Mouse (Mus musculus) embryonic facial prominence, embryonic 15.5 days (tissue): Measurements from ENCODE around the gene Trim8. TPM values are rescaled to one million over a fixed set of nuclear protein-coding genes. Genes with fewer than 3 reads are reported as not detected.

Experiments used
- ATAC-seq: fragments of 200-750 bp; cut with Nextera tagmentation; 2 replicates; pipeline ENCODE4 v1.8.0; 2017; ENCODE audit warnings: low read depth, moderate TSS enrichment; ENCODE audit not compliant: insufficient number of reproducible peaks, low FRiP score, low TSS enrichment
- H3K27ac ChIP-seq: fragments of 300-500 bp; sonication (generic); replicated peaks from 2 replicates; pipeline ENCODE4 v1.5.1; 2015; ENCODE audit warnings: mild to moderate bottlenecking, inconsistent platforms
- H3K27me3 ChIP-seq: fragments of 300-500 bp; sonication (generic); 2 replicates; pipeline ENCODE4 v1.6.1; 2015; ENCODE audit warnings: inconsistent platforms
- H3K36me3 ChIP-seq: fragments of 300-500 bp; sonication (generic); 2 replicates; pipeline ENCODE4 v1.6.1; 2015; ENCODE audit warnings: mild to moderate bottlenecking, inconsistent platforms
- H3K4me1 ChIP-seq: fragments of 300-500 bp; sonication (generic); 2 replicates; pipeline ENCODE4 v1.6.1; 2015; ENCODE audit warnings: inconsistent platforms
- H3K4me2 ChIP-seq: fragments of 300-500 bp; sonication (generic); replicated peaks from 2 replicates; pipeline ENCODE4 v1.6.1; 2015; ENCODE audit warnings: mild to moderate bottlenecking, inconsistent platforms
- H3K4me3 ChIP-seq: fragments of 300-500 bp; sonication (generic); replicated peaks from 2 replicates; pipeline ENCODE4 v1.5.1; 2015; ENCODE audit warnings: mild to moderate bottlenecking, inconsistent platforms
- H3K9ac ChIP-seq: fragments of 300-500 bp; sonication (generic); 2 replicates; pipeline ENCODE4 v1.6.1; 2015; ENCODE audit warnings: inconsistent platforms
- H3K9me3 ChIP-seq: fragments of 300-500 bp; sonication (generic); replicated peaks from 2 replicates; pipeline ENCODE4 v1.6.1; 2016; ENCODE audit warnings: inconsistent platforms
- WGBS: fragments of 180-500 bp; shearing (Covaris S2); methylation state at CpG from one replicate; pipeline ENCODE4 v1.1.7; 2015; 5-methylcytosine and 5-hydroxymethylcytosine counted together
- polyA plus RNA-seq: library from polyadenylated mRNA; unstranded; fragments of >200 nt; fragmentation: Nextera tagmentation; extraction: Ambion mirVana; gene quantifications from 2 replicates; pipeline ENCODE4 v1.2.1, GENCODE M21; 2015

The Trim8 gene
- polyA plus RNA-seq, 1 experiment from 2014 or later: 21.7 TPM

DNA sequence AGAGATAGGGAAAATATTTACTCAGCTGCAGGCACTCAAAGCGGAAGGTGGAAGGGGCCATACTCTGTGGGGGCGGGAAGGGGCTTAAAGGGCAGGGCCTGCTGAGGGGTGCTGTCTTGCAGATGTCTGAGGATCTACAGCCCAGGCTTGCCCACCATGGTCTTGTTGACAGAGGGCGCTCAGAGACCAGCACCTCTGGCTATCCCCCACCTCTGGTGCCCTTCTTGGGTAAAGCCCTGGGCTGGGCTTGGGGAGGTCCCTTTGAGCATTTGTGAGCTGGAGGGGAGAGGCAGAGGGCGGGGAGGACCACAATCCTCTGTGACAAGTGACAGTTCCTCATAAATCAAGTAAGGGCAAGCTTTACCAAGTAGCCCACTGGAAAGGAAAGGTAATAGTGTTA, 31.6 kb downstream of the Trim8 start:
- no peak overlapping the region for H3K4me2 ChIP-seq
- H3K27ac ChIP-seq: peak overlapping the region; percentile 61
- H3K27me3 ChIP-seq: no peaks in the 10 kb centered on the region
- H3K9ac ChIP-seq: no peak overlapping the region
- H3K4me1 ChIP-seq: peaks cover 59% of the 10 kb centered on the region
- 48% methylated on average over 4 of the region's 4 CpGs for WGBS
- no peak for ATAC-seq
- H3K9me3 ChIP-seq: no peaks in the 10 kb centered on the region
- H3K36me3 ChIP-seq: peaks cover 5% of the 10 kb centered on the region; the same call in 1 of the 2 replicates
- no peak overlapping the region for H3K4me3 ChIP-seq

DNA sequence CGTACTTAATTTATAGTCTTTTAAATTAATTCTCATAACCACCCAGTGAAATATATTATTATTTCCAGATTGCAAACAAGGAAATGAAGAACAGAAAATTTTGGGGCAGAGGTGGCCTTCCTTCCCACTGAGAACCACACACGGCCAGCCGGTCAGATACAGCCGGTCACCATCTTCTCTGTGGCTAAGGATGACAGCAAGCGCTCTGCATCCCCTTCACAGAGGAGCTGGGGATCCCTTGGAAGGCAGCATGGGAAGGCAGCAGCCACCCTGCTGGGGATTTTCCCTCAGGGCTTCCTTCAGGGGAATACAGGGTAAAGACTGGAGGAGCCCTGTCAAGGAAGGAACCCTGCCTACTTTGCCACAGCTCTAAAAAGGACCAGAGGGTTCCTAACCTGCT, 32.0 kb downstream of the Trim8 start:
- Histone ChIP-seq H3K9me3 (no peaks in the 10 kb centered on the region), H3K4me1 (peaks cover 54% of the 10 kb centered on the region), H3K36me3 (peaks cover 5% of the 10 kb centered on the region; the same call in 1 of the 2 replicates), H3K9ac (no peak overlapping the region), H3K27ac (peak overlapping the region; percentile 61; the same call in 1 of the 2 replicates), H3K4me2 (no peak overlapping the region), H3K4me3 (no peak overlapping the region), H3K27me3 (no peaks in the 10 kb centered on the region)
- WGBS: 68% methylated on average over 5 of the region's 5 CpGs
- ATAC-seq: no peak

DNA sequence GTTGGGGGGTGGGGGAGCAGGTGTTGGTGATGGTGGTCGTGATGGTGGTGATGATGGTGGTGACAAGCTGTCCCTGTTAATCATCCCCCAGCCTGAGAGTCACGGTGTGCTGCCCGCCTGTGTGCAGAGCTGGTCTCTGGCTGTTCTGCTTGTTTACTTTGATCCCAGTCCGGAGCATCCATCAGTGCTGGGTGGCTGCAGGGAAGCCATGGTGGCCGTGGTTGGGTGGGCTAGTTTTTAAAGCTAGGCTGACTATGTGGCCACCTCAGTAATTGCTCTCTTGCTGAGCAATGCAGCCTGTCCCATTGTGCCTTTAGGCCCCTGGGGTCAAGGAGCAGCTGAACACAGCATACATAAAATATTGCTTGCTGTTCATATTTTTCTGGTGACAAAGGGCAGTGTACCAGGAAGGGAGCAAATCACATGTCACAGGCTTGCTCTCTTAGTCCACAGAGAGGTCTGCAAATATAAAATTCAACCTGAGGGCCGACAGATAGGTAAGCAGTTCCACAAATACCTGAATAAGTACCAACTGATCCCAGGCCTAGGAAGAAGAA, 33.1 kb downstream of the Trim8 start:
- Histone ChIP-seq H3K36me3 (peaks cover 5% of the 10 kb centered on the region; the same call in 1 of the 2 replicates), H3K4me2 (no peak overlapping the region), H3K4me1 (peaks cover 43% of the 10 kb centered on the region), H3K27me3 (no peaks in the 10 kb centered on the region), H3K9ac (no peak overlapping the region), H3K27ac (no peak overlapping the region), H3K9me3 (no peaks in the 10 kb centered on the region), H3K4me3 (no peak overlapping the region)
- 71% methylated on average over 6 of the region's 6 CpGs for WGBS
- no peak for ATAC-seq

DNA sequence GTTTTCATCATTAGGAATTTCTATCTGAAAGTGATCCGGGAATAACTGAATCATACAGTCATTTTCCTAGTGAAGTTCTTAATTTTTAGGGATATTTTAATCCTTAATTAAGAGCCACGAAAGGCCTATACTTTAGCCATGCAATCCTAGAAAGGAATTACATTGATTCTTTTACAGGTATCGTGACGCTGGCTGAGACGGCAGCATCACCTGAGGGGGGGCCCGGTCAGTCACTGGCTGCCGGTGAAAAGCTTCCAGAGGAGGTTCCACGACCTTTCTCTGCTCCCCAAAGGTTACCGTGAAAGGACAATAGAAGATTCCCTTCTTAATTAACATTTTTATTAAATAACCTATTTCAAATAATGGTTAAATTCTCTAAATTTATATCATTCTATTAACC, 35.9 kb downstream of the Trim8 start:
- no peak overlapping the region for H3K4me2 ChIP-seq
- no peak overlapping the region for H3K27ac ChIP-seq
- H3K4me1 ChIP-seq: peaks cover 16% of the 10 kb centered on the region
- no peak overlapping the region for H3K9ac ChIP-seq
- WGBS: 90% methylated on average over 9 of the region's 9 CpGs
- H3K9me3 ChIP-seq: no peaks in the 10 kb centered on the region
- no peaks in the 10 kb centered on the region for H3K27me3 ChIP-seq
- peaks cover 27% of the 10 kb centered on the region for H3K36me3 ChIP-seq
- ATAC-seq: no peak
- H3K4me3 ChIP-seq: no peak overlapping the region

DNA sequence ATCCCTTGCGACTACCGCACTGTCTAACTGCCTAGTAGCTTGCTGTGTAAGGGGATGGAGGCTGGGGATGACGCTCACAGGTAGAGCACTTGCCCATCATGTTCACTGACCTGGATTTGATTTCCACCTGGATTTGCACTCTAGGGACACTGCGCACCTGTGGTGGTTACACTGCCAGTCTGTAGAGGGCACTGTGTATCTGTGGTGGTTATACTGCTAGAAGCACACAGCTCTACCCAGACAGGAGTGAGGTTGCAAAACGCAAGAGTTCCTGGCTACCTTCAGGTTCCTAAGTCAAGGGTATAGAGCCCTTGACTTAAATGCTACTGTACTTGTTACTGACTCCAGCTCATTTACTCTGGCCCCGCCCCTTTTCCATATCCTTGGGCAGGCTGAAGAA, 36.7 kb downstream of the Trim8 start:
- no peak overlapping the region for H3K27ac ChIP-seq
- no peak overlapping the region for H3K9ac ChIP-seq
- 84% methylated on average over 6 of the region's 6 CpGs for WGBS
- no peak for ATAC-seq
- H3K27me3 ChIP-seq: no peaks in the 10 kb centered on the region
- peaks cover 36% of the 10 kb centered on the region for H3K36me3 ChIP-seq
- peaks cover 7% of the 10 kb centered on the region for H3K4me1 ChIP-seq
- H3K4me3 ChIP-seq: no peak overlapping the region
- H3K4me2 ChIP-seq: no peak overlapping the region
- H3K9me3 ChIP-seq: no peaks in the 10 kb centered on the region

DNA sequence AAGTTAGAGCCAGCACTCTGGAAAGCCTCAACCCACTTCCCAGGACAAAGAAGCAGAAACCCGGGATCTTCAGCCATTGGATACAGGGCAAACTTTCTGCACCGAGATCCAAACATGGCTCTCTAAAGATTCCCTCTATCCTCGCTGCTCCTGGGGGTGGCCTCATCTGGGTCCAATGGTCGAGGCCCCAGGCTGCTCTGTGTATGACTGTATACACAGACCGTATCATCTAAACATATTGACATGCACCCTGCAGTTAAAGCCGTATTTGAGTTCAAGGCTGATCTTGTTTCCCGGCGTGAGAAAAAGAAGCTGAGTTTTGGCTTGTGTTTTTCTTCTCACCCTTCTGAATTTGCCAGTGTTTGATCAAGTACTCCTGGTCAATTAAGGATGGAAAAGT, 41.2 kb downstream of the Trim8 start:
- H3K4me2 ChIP-seq: no peak overlapping the region
- no peak overlapping the region for H3K27ac ChIP-seq
- peaks cover 43% of the 10 kb centered on the region for H3K36me3 ChIP-seq
- no peaks in the 10 kb centered on the region for H3K9me3 ChIP-seq
- no peaks in the 10 kb centered on the region for H3K4me1 ChIP-seq
- no peak overlapping the region for H3K4me3 ChIP-seq
- 83% methylated on average over 8 of the region's 8 CpGs for WGBS
- H3K9ac ChIP-seq: no peak overlapping the region
- H3K27me3 ChIP-seq: no peaks in the 10 kb centered on the region
- ATAC-seq: no peak

DNA sequence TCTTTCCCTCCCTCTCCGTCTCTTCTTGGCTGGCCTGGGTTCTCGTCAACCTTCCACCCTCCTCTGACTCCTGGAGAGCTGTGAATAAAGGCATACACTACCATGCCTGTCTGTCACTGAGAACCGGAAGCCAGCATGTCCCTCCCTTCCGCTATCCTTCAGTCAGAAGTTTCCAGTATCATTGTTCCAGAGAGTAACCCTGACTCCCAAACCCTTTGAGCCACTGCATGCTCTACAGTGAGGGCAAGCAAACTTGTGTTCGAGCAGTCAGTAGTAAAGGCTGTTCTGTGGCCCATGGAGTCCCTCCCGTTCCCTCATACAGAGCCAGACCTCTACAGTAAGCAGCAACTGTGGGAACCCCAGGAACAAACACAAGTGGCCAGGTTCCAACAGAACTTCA, 46.1 kb downstream of the Trim8 start:
- H3K4me2 ChIP-seq: no peak overlapping the region
- H3K9ac ChIP-seq: no peak overlapping the region
- H3K9me3 ChIP-seq: no peaks in the 10 kb centered on the region
- no peaks in the 10 kb centered on the region for H3K27me3 ChIP-seq
- peaks cover 56% of the 10 kb centered on the region for H3K36me3 ChIP-seq
- H3K4me1 ChIP-seq: no peaks in the 10 kb centered on the region
- 83% methylated on average over 6 of the region's 6 CpGs for WGBS
- no peak overlapping the region for H3K4me3 ChIP-seq
- no peak overlapping the region for H3K27ac ChIP-seq
- ATAC-seq: no peak

DNA sequence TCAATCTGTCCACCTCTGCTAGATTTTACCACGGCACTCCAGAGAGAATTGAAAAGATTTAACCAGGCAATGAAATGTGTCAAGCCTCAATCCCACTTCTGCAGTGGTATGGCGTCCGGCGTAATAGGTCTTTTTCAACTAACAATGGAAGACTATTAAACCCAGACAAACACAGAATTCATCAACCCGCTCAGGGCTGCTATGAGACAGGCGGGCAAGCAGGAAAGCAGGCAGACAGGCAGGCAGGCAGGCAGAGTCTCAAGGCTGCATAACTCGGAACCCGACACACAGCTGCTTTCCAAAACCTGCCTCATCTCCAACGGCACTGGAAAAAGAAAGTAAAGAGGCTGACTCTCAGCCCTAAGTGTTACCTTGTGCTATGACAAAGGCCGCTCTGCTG, 46.6 kb downstream of the Trim8 start:
- H3K4me1 ChIP-seq: no peaks in the 10 kb centered on the region
- H3K4me3 ChIP-seq: no peak overlapping the region
- no peak overlapping the region for H3K27ac ChIP-seq
- 80% methylated on average over 10 of the region's 10 CpGs for WGBS
- no peak overlapping the region for H3K4me2 ChIP-seq
- H3K27me3 ChIP-seq: no peaks in the 10 kb centered on the region
- H3K36me3 ChIP-seq: peaks cover 50% of the 10 kb centered on the region
- no peak for ATAC-seq
- no peak overlapping the region for H3K9ac ChIP-seq
- H3K9me3 ChIP-seq: no peaks in the 10 kb centered on the region

DNA sequence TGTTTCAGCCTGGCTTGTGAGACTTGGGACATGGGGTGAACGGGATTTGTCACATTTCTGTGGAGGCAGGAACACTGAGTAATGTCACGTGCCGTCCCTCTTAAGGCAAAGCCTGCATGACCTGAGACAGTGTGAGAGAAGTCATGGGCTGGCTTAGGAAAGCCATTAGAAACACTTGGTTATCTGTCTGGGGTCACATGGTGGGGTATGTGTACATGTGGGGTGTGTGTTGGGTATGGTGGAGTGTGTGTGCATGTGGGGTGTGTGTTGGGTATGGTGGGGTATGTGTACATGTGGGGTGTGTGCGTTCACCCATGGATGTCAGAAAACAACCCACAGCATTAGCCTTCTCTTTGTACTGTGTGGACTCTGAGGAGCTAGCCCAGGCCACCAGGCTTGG, 48.9 kb downstream of the Trim8 start:
- Histone ChIP-seq H3K27ac (no peak overlapping the region), H3K9ac (no peak overlapping the region), H3K4me1 (peaks cover 7% of the 10 kb centered on the region; the same call in 1 of the 2 replicates), H3K4me2 (no peak overlapping the region), H3K4me3 (no peak overlapping the region), H3K36me3 (peaks cover 51% of the 10 kb centered on the region), H3K9me3 (no peaks in the 10 kb centered on the region), H3K27me3 (no peaks in the 10 kb centered on the region)
- 87% methylated on average over 4 of the region's 4 CpGs for WGBS
- ATAC-seq: no peak

DNA sequence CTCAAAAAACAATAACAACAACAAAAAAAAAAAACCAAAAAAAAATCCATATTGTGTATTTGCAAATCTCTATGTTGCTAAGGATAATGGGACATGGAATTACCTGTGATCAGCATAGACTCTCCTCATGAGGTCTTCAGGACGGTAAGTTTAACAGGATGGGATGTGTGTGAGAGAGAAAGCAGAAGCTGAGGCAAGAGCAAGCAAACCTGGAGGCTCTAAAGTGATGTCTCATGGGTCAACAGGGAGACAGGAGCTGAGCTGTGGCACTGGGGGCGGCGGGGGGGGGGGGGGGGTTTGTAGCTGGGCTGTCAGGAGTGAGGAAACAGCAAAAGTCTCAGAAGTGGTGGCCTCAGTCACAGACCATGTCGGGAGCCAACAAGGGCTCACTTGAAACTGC, 51.0 kb downstream of the Trim8 start:
- Histone ChIP-seq H3K27me3 (no peaks in the 10 kb centered on the region), H3K4me2 (no peak overlapping the region), H3K27ac (no peak overlapping the region), H3K9me3 (no peaks in the 10 kb centered on the region), H3K4me3 (no peak overlapping the region), H3K36me3 (peaks cover 56% of the 10 kb centered on the region), H3K9ac (no peak overlapping the region), H3K4me1 (peaks cover 7% of the 10 kb centered on the region; the same call in 1 of the 2 replicates)
- no peak for ATAC-seq
- 85% methylated on average over 3 of the region's 4 CpGs for WGBS

DNA sequence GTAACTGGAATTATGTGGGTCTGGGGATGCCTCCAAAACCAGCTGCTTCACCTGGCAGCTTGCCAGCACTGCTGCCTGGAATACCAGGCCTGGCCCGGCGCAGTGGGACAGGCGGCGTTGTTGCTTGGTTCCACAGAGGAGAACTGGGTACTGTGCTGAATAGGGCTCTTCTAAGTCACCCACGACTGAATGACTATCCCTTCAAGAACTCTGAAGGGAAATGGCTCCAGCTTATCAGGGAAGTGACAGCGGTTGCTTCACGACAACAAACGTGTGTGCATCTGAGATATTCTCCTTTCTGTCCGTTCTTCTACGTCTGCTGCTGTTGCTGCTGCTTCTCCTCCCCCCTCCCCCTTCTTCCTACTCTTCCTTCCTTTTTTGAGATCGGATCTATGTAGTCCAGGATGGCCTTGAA, 52.0 kb downstream of the Trim8 start:
- no peaks in the 10 kb centered on the region for H3K9me3 ChIP-seq
- peaks cover 56% of the 10 kb centered on the region for H3K36me3 ChIP-seq
- ATAC-seq: peak; percentile 73; the same call in 1 of the 2 replicates
- H3K4me2 ChIP-seq: no peak overlapping the region
- H3K4me1 ChIP-seq: peaks cover 8% of the 10 kb centered on the region; the same call in 1 of the 2 replicates
- H3K27ac ChIP-seq: no peak overlapping the region; the same call in 1 of the 2 replicates
- 45% methylated on average over 11 of the region's 11 CpGs for WGBS
- H3K4me3 ChIP-seq: no peak overlapping the region
- H3K9ac ChIP-seq: no peak overlapping the region
- no peaks in the 10 kb centered on the region for H3K27me3 ChIP-seq

DNA sequence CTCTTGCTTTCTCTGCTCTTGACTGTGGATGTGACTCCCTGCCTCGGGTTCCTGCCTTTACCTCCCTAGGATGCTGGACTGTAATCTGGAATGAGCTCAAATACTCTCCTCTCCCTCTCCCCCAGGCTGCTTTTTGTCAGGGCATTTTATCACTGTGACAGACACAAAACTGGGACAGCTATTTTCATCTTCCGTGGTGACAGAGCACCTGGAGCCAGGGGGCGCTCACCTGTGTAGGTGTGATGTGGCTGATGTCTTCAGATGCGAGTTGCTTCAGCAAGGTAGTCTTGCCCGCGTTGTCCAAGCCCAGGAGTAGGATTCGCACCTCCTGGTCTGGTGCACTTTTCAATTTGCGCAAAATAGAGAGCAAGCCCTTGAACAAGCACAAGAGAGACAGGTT, 56.5 kb downstream of the Trim8 start:
- no peak overlapping the region for H3K4me3 ChIP-seq

More for the DNA sequence above, 56.5 kb downstream of the Trim8 start:
- no peak overlapping the region for H3K27ac ChIP-seq
- ATAC-seq: no peak
- no peak overlapping the region for H3K4me2 ChIP-seq
- H3K4me1 ChIP-seq: peaks cover 18% of the 10 kb centered on the region; the same call in 1 of the 2 replicates
- no peaks in the 10 kb centered on the region for H3K9me3 ChIP-seq
- no peak overlapping the region for H3K9ac ChIP-seq
- H3K36me3 ChIP-seq: peaks cover 25% of the 10 kb centered on the region
- WGBS: 71% methylated on average over 8 of the region's 8 CpGs
- no peaks in the 10 kb centered on the region for H3K27me3 ChIP-seq
